Mouse (Mus musculus) cerebellum, adult (tissue): ENCODE results near the gene Bbip1.
"Not testable (repeated sequence)": the region's sequence is repeated elsewhere in the genome, so short reads cannot be mapped to it uniquely, and the experiment has no call there.

Source experiments
- ATAC-seq: cut with Nextera tagmentation; 2 replicates; pipeline ENCODE4 v1.9.2; 2017; ENCODE audit warnings: mild to moderate bottlenecking, moderate library complexity, mixed read lengths; ENCODE audit not compliant: insufficient number of reproducible peaks, low FRiP score, low TSS enrichment

Gene Bbip1

DNA sequence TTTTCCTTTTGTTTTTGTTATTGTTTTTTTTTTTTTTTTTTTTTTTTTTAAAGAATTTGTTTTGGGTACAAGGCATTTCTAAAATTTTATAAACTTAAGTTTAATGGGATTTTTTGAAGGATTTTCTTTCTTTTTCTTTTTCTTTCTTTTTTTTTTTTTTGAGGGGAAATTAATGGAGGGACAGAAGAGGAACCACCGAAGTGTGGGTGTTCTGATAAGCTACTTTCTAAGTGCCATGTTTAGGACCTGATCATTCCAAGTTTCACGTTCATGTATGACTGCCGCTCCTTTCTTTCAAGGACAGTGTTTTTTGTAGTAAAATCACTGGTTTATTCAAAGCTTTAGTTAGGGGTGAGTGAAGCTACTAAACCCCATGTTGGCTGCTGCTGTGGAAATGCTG is 15.2 kb downstream of the Bbip1 start:
- ATAC-seq = no peak

DNA sequence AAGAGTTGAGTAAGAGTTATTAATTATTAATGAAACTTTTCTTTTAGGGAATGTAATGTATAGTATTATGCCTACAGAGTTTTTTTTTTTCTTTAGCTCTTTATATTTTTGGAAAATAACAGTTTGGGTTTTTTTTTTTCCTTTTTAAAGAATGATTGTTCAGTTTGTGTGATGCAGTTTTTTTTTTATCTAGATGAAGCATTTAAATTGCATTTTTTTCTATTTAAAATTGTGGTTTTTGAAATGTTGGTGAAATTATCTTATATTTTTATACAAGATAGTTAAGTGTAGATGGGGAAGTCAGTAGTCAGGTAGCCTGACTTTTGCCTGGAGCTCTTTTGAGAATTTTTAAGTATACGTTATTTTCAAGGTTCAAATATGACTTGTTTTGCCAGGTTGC is 17.7 kb downstream of the Bbip1 start:
- no peak for ATAC-seq

DNA sequence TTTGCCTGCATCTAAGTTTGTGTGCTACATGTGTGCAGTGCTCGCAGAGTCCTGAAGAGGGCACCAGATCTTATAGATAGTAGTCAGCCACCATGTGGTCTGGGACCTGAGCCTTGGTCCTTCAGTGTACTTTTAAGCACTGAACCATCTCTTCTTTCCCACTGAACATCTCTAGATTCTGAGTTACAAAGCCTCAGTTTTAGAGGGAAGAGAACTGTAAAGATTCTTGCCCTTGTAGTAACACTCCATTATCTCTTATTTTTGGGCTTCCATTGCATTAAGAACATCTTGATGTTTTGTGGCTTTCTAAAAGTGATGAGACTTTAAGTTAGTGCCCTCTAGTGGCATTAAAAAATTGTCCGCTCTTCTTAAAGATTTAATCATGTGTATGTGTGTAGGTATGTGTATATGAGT is 19.1 kb downstream of the Bbip1 start:
- ATAC-seq = no peak

DNA sequence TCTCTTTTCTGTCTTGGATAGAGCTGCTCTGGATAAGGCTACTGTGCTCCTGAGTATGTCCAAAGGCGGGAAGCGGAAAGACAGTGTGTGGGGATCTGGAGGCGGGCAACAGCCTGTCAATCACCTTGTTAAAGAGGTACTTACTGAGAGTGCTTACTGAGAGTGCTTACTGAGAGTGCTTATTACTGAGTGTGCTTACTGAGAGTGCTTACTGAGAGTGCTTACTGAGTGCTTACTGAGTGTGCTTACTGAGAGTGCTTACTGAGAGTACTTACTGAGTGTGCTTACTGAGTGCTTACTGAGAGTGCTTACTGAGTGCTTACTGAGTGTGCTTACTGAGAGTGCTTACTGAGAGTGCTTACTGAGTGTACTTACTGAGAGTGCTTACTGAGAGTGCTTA is 22.4 kb downstream of the Bbip1 start:
- ATAC-seq = not testable (repeated sequence)

DNA sequence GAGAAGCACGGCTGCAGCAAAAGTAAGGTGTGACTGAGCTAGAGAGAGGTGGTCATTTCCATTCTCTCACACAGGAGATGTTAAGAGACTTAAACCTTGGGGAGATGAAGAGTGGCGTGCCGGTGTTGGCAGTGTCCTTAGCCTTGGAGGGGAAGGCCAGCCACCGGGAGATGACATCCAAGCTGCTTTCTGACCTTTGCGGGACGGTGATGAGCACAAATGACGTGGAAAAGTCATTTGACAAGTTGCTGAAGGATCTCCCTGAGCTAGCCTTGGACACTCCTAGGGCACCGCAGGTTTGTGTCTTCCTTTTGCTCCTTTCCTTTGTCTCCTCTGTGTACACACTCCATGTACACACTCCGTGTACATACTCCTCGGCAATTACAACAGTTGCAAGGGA is 24.9 kb downstream of the Bbip1 start:
- ATAC-seq = no peak

DNA sequence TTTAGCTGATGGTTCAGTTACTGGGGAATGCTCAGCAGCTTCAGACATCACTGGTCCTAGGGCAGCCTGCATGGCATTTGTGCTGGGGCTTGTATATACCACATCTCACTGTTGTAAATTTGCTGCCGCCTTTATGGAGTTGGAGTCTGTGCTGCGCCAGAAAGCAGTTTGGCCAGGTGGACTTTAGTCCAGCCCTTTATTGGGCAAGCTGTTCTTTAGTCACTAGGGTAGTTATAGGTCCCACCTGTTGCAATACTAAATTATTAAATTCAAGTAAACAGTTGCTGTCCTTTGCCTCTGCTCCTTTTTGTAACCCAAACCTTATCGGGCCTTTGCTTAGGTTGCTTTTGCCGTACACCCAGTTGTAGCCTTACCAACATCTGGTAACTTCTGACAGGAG is 29.5 kb downstream of the Bbip1 start:
- no peak for ATAC-seq

DNA sequence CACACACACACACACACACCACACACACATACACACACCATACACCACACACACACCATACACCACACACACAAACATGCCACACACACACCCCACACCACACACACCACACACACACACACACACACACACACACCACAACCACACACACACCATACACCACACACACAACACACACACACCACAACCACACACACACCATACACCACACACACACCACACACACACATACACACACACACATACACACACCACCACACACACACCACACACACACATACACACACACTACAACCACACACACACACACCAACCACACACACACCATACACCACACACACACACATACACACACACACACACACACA is 37.7 kb downstream of the Bbip1 start:
- not testable (repeated sequence) for ATAC-seq

DNA sequence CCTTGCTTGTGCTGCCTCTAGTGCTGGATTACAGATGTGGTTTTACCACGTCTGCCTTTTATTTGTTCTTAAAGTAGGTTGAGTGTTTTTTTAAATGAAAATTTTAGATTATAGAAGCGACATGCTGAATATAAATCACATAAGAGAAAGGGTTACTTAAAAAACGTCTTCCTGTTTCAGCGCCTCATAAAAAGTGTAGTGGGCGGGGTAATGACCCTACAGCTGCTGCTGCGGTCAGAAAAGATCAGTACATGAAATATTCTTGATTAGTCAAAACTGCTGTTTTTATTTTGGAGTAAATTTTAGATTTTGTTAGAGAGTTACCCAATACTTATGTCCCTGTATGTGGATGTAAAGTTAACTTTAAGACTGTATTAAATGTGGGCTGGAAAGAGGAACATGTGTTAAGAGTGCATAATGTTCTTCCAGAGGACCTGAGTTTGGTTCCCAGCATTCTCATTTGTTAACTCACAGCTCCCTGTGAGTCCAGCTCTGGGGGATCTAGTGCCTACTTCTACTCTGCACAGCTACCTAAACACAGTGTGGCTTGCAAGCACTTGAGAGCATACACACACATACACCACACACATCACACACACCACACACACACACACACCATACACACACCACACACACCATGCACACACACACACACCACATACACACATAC is 38.3 kb downstream of the Bbip1 start:
- no peak for ATAC-seq

DNA sequence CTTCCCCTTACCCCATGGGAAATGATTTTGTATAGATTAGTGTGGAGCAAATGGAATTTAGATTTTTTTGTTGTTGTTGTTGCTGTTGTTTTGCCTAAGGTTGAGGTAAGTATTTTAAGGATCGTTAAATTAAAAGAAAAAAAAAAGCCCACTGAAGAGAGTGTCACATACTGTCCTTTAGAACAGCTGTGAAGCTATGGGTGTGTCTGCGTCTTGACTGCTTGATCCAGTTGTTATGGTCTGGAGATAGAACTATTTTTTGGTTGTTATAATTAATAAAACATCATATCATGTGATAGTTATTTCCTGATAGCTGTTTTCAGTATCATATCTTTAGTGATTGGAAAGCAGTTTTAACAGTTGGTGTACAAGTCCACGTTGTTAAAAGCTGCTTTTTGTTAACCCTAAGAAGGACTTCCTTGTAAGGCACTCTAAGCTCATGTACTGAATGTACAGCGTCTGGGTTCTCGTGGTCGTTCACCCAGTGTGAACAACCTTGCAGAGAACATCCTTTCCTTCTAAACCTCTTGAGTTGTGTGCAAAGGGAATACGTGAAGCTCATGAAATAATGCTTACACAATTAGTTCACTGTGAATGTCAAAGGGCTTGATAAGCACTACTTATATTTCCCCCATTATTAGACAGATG is 39.5 kb downstream of the Bbip1 start:
- no peak for ATAC-seq

DNA sequence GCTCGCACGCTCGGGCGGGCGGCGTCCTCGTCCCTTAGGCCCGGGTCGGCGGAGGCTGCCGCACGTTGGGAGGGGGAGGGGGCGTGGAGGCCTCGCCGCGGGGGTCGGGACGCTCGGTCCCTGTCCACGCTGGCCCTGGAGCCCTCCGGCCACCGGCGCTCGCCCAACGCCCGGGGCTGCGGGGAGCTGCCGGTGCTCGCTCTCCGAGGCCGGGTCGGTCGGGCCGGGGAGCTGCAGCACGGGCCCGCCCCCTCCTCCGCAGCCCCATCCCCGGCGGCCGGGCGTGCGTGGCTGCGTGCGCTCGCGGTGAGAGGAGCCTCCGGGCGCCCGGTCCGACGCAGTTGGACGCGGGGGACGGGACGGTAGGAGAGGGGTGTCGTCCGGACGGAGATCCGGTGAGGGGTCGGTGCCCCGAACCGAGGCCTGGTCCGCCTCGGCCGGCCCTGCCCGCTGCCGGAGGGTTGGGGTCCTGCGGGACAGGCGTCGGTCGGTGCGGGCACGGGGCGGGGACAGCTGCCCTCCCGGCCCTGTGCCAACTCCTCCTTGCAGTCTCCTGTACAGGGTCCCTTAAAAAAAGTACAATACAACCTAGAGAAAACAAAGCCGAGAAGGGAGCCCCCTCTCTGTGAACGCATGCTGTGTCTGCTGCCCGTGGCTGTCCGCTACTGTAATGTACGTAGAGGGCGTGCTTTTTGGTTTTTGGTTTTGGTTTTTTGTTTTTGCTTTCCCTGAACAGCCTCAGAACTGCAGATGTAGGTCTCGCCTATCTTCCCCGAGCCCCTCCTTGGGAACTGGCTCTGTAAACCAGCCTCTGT is 40.7 kb downstream of the Bbip1 start:
- ATAC-seq = peak; percentile 24

DNA sequence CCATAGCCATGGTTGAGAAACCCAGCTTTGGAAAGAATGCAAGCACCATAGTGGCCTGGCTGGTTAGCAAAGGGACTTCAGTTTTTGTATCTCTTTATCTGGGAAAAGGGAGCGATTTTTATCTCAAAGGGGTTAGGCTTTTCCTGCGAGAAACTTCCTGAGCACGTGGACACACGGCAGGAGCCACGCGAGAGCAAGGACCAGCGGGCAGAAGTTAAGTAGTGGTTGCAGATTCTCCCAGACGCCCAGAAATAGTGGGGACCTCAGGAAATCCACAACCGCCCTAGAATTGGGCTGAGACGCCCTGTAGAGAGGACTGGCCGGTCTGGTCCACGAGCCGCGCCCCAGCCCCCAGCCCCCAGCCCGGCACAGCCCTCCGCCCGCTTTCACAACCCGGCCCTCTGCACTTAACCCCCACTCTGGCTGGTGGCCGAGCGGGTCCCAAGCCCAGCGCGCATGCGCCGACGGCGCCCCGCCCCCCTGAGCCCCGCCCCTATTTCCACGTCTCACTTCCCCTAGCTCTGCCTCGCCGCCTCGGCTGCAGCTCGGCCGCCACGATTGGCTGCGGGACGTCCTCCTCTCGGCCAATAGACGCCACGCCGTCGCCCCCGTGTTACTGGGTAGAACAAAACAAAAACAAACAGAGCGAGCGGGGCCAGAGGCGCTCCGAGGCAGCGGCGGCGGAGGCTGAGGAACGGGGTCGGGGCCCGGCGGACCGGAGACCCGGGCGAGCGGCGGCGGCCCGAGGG is 41.5 kb downstream of the Bbip1 start:
- peak; percentile 98 for ATAC-seq

DNA sequence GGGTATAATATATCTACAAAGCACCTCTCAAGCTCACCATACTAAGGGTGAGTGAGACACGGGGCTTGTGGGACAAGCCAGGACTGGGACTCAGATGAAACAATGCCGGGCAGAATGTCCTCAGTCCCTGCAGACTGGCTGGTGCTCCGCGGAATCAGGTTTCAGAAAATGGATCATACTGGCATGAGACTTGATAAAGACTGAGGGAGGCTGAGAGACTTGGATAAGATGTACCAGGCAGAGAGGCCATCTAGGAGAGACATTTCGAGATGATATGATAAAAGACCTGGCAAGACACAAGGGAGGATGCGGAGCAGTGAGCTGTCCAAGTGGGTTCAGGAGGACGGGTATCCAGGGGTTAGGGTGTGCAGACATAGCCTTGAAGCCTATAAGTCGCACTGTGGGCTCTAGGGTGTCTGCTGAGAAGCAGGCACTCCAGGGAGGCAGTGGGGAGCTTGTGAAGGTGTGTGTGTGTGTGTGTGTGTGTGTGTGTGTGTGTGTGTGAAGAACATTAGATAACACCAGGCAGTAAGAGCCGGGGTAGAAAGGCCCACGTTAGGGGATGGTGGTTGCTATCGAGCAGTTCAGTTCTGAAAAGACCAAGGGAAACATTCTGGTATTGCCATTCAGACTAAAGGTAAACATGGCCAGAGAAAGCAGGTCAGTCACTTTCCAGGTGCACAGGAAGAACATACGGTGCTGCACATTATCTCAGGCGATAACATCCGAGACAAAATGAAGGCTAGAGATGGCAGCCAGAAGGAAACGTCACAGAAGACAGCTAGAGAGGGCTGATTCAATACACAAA is 42.3 kb downstream of the Bbip1 start:
- ATAC-seq = no peak

DNA sequence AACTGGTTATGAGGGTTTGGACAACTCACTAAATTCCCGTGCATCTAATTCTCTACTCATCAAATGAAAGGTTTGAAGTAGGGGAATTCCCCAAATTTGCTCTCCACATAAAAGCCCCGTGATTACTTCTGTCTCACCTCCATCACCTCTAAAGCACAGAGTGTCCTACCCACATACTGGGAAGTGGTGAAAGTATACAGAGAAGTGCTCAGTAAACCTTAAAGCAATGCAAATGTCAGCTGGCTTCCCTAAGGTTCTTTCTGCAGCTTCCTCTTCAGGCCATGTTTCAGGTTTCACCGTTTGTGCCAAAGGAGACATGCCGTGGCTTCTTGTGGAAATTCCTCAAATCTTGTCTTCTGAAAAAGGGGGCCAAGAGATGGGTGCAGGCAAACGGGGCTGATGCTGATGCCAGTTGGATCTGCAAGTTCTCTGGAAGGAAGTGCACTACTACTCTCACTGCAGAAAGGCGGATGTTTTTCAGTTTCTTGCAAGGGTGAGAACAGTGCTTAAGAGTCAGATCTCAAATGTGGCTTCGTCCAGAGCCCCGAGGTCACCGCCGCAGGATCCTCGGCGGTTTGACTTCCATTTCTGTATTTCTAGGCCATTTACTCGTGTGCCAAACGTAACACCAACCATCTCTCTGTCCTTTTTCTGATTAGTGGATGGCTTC is 44.4 kb downstream of the Bbip1 start:
- no peak for ATAC-seq

DNA sequence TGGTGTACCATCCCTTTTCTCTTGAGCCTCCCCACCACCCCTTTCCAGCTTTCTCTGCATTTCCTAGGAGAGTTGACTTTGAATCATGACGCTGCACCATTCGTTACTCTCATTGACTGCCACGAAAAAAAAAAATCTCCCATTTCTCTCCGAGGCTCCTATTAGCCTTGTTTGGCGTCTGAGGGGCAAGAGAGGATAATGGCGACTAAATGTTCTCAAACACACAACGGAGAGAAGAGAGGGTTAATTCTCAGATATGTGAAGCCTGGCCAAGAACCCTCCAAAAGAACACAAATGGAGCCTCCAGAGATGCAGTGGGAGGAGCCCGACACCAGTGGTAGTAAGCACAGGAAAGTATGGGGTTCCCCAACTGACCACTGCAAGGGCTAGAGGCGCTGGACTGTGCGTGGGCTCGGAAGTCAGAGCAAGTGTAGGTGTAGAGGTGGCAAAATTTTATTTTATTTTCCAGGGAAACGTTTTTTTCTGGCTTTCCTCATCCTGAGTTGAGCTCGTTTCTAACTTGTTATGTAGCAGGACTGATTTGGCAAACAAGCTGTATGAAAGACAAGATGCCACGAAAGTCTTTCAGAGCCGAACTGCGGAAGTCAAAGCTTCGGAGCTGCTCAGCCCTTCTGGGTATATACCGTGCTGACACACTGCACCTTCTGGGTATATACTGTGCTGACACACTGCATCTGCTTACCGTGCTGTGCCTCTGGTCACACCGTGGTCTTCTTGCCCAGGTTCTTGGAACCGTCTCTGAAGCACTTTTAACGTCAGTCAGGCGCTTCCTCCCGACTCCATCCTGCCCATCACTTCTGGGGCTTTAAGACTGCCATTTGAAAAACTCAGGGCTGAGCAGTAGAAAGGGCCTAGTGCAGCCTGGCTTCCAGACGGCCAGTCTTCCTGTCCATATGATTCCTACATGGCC is 45.2 kb downstream of the Bbip1 start:
- ATAC-seq = no peak

DNA sequence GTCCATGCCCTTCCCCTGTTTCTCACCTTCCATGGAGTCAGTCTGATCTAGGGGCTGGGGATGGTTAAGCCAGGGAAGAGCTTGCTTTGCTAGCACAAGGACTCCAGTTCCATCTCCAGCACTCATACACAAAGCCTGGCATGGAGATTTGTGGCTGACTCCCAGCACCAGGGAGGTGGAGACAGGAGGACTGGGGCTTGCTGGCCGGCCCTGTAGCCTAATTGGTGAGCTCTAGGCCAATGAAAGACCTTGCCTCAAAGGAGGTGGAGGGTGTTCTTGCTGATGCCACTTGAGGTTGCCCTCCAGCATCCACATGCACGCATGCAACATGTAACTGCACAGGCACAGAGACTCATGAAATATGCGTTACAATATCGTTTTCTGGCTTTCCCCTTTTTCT is 45.9 kb downstream of the Bbip1 start:
- ATAC-seq = no peak

DNA sequence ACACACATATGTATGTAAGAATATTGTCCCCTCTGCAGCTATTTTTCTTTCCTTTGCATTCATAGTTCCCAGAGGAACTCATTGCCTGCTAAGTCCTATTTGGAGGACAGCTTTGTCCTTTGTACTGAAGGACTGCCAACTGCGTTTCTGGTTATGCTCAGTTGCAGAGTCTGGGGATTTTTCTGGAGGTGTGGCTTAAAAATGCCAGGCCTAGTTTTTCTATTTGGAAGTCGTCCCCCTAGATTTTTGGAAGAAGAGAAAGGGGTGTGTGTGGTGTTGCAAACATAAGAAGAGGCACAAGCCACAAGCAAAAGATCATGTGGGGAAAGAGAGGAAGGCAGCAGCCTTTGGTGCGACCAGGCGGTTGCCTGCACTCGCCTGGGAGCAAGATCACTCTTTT is 46.4 kb downstream of the Bbip1 start:
- no peak for ATAC-seq

DNA sequence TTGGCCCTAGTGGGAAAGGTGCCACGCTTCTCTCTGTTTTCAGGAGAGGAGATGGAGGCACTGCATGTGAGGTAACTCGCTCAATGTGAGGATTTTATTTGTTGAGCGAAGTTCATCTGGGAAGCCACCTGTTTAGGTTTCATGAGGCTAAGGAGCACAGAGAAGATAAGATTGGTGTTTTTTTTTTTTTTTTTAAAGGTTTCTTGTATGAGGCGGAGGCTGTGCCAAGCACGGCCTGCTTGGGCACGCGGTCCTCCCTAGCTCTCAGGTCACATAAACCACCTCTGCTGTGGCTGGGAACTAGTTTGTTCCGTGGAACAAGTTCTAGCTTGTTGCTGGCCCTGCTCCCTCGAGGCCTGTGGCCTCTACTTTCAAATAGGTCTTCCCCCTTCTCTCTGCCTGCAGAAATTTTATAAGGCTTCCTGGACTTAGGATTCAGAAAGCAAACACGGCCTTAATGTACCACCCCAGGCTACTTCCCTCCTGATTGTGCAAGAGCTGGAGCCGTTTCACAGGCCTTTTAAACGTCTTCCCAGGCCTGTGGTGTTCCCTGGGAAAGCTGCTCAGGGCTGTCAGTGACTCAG is 49.8 kb downstream of the Bbip1 start:
- no peak for ATAC-seq

DNA sequence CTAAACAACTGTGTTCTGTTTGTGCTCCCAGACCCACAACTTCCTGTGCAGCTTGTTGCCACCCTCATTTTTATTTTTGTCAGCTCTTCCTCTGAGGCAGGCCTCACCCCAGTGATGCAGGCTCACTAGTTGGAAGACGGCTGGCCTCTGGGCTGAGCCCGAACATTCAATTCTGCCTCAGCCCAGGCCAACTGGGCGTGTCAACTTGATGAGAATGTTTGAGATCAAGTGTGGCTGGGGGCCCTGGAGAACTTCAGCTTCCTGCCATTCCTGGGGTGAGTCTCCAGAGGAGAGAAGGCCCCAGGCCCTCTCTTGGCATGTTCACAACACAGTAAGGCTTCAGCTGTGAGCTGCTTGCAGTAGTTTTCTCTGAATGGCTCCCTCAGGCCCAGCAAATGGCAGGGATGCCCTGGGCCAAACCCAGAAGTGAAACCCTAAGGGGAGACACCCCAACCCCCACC is 50.7 kb downstream of the Bbip1 start:
- no peak for ATAC-seq
